Mouse (Mus musculus) heart, embryonic 13.5 days (tissue): Measurements from ENCODE around the gene Colgalt1. TPM values are rescaled to one million over a fixed set of nuclear protein-coding genes. Genes with fewer than 3 reads are reported as not detected.

Experiments used
- ATAC-seq: fragments of 200-750 bp; cut with Nextera tagmentation; 2 replicates; pipeline ENCODE4 v1.8.0; 2017; ENCODE audit warnings: moderate TSS enrichment; ENCODE audit not compliant: insufficient number of reproducible peaks, low FRiP score, low TSS enrichment; ENCODE audit errors: extremely low read depth
- H3K27ac ChIP-seq: fragments of 300-500 bp; sonication (generic); replicated peaks from 2 replicates; pipeline ENCODE4 v1.5.1; 2015; ENCODE audit warnings: moderate library complexity, mild to moderate bottlenecking, inconsistent platforms
- H3K27me3 ChIP-seq: fragments of 300-500 bp; sonication (generic); replicated peaks from 2 replicates; pipeline ENCODE4 v1.6.1; 2015; ENCODE audit warnings: mild to moderate bottlenecking, inconsistent platforms
- H3K36me3 ChIP-seq: fragments of 300-500 bp; sonication (generic); 2 replicates; pipeline ENCODE4 v1.6.1; 2015; ENCODE audit warnings: mild to moderate bottlenecking, inconsistent platforms
- H3K4me1 ChIP-seq: fragments of 300-500 bp; sonication (generic); 2 replicates; pipeline ENCODE4 v1.6.1; 2015; ENCODE audit warnings: inconsistent platforms
- H3K4me2 ChIP-seq: fragments of 300-500 bp; sonication (generic); 2 replicates; pipeline ENCODE4 v1.6.1; 2015; ENCODE audit warnings: inconsistent platforms, mild to moderate bottlenecking, moderate library complexity
- H3K4me3 ChIP-seq: fragments of 300-500 bp; sonication (generic); 2 replicates; pipeline ENCODE4 v1.5.1; 2015; ENCODE audit warnings: moderate library complexity, mild to moderate bottlenecking, inconsistent platforms
- H3K9ac ChIP-seq: fragments of 300-500 bp; sonication (generic); 2 replicates; pipeline ENCODE4 v1.6.1; 2015; ENCODE audit warnings: inconsistent platforms, mild to moderate bottlenecking, moderate library complexity
- H3K9me3 ChIP-seq: fragments of 300-500 bp; sonication (generic); 2 replicates; pipeline ENCODE4 v1.6.1; 2016; ENCODE audit warnings: inconsistent platforms
- WGBS: fragments of 180-500 bp; shearing (Covaris S2); methylation state at CpG from one replicate; pipeline ENCODE4 v1.1.7; 2015; ENCODE audit warnings: mixed read lengths; 5-methylcytosine and 5-hydroxymethylcytosine counted together
- polyA plus RNA-seq: library from polyadenylated mRNA; unstranded; fragments of >200 nt; fragmentation: Nextera tagmentation; extraction: Ambion mirVana; gene quantifications from 2 replicates; pipeline ENCODE4 v1.2.1, GENCODE M21; 2015

Colgalt1 gene
- polyA plus RNA-seq, 1 experiment from 2014 or later = 54.8 TPM

DNA sequence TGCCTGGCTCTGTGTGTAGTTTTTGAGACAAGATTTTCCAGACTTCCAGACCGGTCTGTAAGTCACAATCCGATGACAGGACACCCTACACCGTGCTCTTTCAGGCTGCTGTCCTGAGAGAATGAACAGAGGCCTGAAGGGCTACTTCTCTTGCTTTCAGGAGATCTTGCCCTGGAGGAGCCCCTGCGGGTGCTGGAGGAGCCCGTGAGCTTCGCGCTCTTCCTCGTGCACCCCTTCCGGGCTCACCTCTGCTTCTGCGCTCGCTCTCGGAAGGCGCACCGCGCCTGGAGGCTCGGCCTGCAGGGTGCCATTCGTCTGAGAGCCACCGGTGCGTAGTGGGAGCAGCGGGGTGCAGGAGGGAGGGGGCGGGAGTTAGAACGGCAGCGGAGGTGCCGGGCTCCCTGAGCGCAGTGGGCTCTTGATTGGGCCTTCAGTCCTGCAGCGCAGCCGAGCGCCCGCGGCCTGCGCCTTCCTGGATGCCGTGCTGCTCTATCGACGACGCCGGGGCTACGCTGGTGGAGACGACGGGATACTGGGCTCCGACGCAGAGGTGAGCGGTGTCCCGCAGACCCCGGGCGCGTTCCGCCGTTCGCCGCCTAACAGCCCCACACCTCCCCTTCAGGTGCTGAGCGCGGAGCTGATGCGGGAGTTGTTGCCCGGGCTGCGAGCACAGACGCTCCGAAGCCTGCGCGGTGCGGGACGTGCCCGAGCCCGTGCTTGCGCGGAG is 8.7 kb upstream of the Colgalt1 start:
- H3K4me1 ChIP-seq = peaks cover 21% of the 10 kb centered on the region
- no peaks in the 10 kb centered on the region for H3K9me3 ChIP-seq
- peaks cover 63% of the 10 kb centered on the region for H3K27me3 ChIP-seq
- H3K27ac ChIP-seq = no peak overlapping the region
- H3K4me2 ChIP-seq = peak overlapping the region; percentile 74
- peak overlapping the region; percentile 69 for H3K9ac ChIP-seq
- H3K36me3 ChIP-seq = no peaks in the 10 kb centered on the region
- peak; percentile 6; the same call in 1 of the 2 replicates for ATAC-seq
- H3K4me3 ChIP-seq = peak overlapping the region; percentile 47
- whole genome bisulfite sequencing = 4% methylated on average over 64 of the region's 65 CpGs

DNA sequence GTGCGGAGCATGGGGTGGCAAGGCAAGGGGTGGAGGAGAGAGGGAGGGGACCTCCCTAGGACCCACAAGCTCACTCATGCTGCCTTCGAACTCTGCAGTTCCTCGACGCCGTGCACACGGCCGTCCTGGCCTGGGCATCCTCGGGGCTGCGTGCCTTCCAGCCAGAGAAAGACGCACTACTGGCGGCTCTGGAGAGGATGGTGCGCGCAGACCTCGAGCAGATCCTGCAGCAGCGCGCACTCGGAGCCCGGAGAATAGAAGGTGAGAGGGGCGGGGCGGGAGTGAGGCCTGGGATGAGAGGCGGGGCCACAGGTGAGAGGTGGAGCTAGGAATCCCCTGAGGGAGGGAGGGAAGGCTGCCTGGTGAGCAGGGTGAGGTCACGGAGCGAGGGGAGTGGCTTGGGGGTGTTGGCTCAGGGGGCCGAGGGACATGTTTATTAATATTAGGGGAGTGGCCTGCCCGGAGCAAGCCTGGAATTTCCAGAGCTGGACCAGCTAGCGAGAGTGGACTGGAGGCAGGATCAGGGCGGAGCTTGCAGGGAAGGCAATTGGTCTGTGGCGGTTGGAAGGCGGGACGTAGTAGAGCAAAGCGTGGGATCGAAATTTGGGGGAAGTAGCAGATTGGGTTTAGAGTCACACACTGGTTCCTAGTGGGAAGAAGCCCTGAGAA is 8.0 kb upstream of the Colgalt1 start:
- under 1% methylated on average over 32 of the region's 32 CpGs for WGBS
- Histone ChIP-seq H3K36me3 (no peaks in the 10 kb centered on the region), H3K9ac (peak overlapping the region; percentile 69), H3K27ac (no peak overlapping the region), H3K4me3 (peak overlapping the region; percentile 47), H3K9me3 (no peaks in the 10 kb centered on the region), H3K4me1 (peaks cover 21% of the 10 kb centered on the region), H3K27me3 (peaks cover 63% of the 10 kb centered on the region), H3K4me2 (peak overlapping the region; percentile 74)
- ATAC-seq = peak; percentile 45

DNA sequence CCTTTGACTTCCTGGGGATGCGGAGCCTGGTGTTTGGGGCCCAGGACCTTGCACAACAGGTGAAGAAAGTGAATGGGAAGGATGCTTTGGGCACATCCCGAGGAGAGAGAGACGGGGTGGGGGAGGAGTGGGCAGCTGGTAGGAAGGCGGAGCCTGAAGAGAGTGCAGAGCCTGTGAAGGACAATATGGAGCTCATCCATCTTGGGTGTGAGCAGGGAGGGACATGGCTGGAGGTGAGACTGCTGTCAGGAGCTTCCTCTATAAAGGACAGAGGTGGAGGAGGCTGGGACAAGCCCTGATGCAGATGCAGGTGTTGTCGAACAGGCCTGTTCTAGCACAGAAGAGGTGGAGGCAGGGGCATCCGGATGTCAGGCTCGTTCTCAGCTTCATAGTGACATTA is 6.8 kb upstream of the Colgalt1 start:
- 64% methylated on average over 7 of the region's 7 CpGs for WGBS
- Histone ChIP-seq H3K9ac (no peak overlapping the region), H3K27ac (no peak overlapping the region)

DNA sequence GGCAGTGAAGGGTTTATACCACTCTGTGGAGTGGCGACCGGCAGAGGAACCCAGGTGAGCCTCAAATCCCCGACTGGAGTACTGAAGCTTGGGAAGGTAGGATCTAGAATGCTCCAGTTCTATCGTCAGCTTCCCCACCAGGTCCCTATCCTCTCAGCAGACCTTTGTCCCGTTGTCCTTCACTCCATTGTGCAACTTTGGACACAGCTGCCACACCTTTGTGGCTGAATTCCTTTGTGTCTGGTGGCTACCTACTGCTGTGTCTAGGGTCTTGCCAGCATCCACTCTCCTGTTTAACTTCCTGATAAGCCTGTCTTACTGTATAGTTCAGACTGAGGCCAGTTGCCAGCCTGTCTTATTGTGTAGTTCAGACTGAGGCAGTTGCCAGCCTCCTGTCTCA is 1.3 kb downstream of the Colgalt1 start:
- peak overlapping the region; percentile 94 for H3K9ac ChIP-seq
- no peaks in the 10 kb centered on the region for H3K9me3 ChIP-seq
- no peak overlapping the region for H3K27ac ChIP-seq
- H3K4me2 ChIP-seq = peak overlapping the region; percentile 83
- ATAC-seq = no peak
- H3K4me1 ChIP-seq = peaks cover 26% of the 10 kb centered on the region
- WGBS = 43% methylated on average over 5 of the region's 5 CpGs
- H3K36me3 ChIP-seq = peaks cover 48% of the 10 kb centered on the region
- H3K27me3 ChIP-seq = no peaks in the 10 kb centered on the region
- H3K4me3 ChIP-seq = peak overlapping the region; percentile 86

More for the DNA sequence above, 6.8 kb upstream of the Colgalt1 start:
- Histone ChIP-seq H3K27me3 (peaks cover 63% of the 10 kb centered on the region), H3K4me1 (peaks cover 21% of the 10 kb centered on the region), H3K9me3 (no peaks in the 10 kb centered on the region), H3K4me2 (no peak overlapping the region), H3K36me3 (no peaks in the 10 kb centered on the region), H3K4me3 (no peak overlapping the region)
- ATAC-seq = no peak

DNA sequence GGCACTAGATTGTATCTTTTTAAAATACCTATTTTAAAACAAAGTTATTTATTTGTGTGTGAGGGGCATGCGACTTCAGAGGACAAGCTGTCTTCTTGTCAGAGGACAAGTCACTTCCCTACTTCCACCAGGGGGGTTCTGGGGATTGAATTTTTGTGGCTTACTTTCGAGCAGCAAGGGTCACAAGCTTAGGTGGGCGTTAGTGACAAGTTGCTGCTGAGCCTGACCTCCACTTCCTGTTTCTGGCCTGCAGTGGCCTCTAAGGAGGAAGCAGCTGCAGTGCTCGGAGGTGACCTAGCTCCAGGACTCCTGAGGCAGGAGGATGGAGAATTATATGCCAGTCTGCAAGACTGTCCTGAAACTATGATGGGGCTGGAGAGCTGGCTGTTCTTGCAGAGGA is 2.6 kb downstream of the Colgalt1 start:
- WGBS = 43% methylated on average over 4 of the region's 4 CpGs
- Histone ChIP-seq H3K27me3 (no peaks in the 10 kb centered on the region), H3K4me1 (peaks cover 26% of the 10 kb centered on the region), H3K9me3 (no peaks in the 10 kb centered on the region), H3K27ac (no peak overlapping the region), H3K9ac (no peak overlapping the region), H3K4me3 (no peak overlapping the region), H3K4me2 (no peak overlapping the region), H3K36me3 (peaks cover 60% of the 10 kb centered on the region)
- ATAC-seq = no peak

DNA sequence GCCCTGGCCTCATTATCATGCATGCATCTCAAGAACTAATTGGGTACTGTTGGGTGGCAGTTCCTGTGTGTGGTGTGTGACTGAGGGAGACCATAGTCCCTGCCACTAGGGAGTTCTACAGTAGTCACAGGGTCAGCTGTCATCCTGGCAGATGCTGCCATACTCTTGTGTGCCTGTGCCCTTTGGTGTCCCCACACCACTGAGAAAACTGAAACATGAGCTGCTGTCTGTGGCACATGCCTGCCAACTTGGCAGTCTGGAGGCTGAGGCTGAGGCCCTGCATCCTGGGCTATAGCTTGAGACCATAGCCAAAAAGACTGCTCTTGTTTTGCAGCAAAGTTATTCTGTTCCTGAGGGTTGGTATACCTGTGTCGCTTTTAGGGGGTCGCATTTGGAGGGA is 9.0 kb downstream of the Colgalt1 start:
- WGBS = 87% methylated on average over 2 of the region's 2 CpGs
- H3K4me3 ChIP-seq = no peak overlapping the region

DNA sequence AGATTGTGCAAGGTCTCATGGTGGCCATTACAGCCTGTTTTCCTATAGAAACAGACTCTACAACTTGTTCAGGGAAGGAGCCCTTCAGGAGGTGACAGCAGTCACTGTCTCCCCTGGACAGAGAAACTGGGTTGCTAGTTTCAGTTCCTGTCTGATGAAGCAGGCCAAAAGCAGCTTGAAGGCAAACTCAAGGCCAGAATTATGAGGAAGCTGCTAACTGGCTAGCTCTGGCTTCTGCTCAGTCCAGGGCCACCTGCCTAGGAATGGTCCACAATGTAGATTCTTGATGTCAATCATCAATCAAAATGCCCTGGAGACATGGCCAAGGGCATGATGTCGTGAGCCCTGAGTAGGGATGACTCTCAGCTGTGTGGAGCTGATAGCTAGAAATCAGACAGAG is 14.3 kb downstream of the Colgalt1 start:
- Histone ChIP-seq H3K4me1 (peaks cover 30% of the 10 kb centered on the region), H3K27ac (no peak overlapping the region), H3K9me3 (peaks cover 27% of the 10 kb centered on the region), H3K27me3 (peaks cover 8% of the 10 kb centered on the region), H3K4me3 (no peak overlapping the region), H3K36me3 (peaks cover 64% of the 10 kb centered on the region), H3K9ac (no peak overlapping the region), H3K4me2 (no peak overlapping the region)
- no peak for ATAC-seq
- 74% methylated on average over 1 of the region's 1 CpGs for WGBS

More for the DNA sequence above, 9.0 kb downstream of the Colgalt1 start:
- no peak for ATAC-seq
- Histone ChIP-seq H3K4me1 (no peaks in the 10 kb centered on the region), H3K27me3 (no peaks in the 10 kb centered on the region), H3K36me3 (peaks cover 100% of the 10 kb centered on the region), H3K27ac (no peak overlapping the region), H3K9me3 (peaks cover 23% of the 10 kb centered on the region), H3K4me2 (no peak overlapping the region), H3K9ac (no peak overlapping the region)

DNA sequence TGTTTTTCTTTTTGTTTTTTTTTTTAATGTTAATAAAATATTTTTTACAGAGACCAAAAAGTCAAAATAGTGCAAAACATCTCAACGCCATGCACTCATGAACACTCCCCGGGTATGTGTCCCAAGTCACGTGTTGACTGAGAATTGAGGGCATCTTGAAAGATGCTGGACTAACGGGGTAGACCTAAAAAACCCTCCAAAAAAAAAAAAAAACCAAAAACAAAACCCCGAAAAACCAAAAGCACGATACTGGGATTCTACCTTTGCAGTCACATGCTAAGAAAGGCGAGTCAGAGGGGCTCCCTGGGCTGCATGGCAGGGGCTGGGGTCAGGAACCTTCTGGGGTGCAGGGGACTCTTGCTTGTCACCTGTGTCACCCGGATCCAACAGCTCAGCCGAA is 16.0 kb downstream of the Colgalt1 start:
- WGBS = 81% methylated on average over 9 of the region's 9 CpGs
- Histone ChIP-seq H3K4me1 (peaks cover 30% of the 10 kb centered on the region), H3K27me3 (peaks cover 24% of the 10 kb centered on the region)

DNA sequence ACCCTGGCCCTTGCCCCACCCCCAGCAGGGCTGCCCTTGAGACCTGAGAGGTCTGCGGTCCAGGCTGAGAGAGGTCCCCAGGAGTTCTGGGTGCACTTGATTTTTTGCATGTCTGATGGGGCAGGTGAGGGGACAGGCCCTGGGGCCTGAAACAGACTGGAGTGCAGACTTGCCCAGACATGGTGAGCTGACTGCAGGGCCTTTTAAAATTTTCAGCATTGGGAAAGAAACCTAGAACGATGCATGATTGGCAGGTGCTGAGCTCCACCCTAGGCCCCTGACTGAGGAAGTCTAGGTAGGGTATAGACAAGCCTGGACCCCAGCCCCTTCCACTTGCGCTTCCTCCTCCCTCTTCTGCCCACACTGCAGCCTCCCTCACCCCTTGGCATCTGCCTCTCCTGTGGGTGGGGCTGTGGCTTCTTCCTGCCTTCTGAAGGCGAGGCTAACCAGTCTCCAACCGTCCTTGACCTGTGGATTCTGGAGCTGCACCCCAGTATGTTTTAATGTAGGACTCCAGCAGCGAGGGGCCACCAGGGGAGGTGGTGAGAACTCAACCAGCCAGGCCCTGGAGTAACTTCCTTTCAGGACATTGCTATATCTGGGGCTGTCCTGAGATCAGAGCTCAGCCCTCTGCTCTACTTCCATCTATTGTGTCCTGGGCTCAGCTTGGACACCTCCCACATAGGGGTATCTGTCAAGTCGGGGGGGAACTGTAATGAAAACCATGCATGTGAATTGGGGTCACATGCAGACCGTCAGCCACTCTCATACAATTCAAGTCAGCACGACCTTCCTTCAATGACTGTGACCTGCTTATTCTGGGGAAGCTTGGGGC is 16.7 kb downstream of the Colgalt1 start:
- Histone ChIP-seq H3K27ac (peak overlapping the region; percentile 82), H3K36me3 (peaks cover 40% of the 10 kb centered on the region), H3K4me2 (peak overlapping the region; percentile 13), H3K9ac (peak overlapping the region; percentile 50; the same call in 1 of the 2 replicates), H3K9me3 (peaks cover 20% of the 10 kb centered on the region), H3K27me3 (peaks cover 32% of the 10 kb centered on the region), H3K4me1 (peaks cover 30% of the 10 kb centered on the region), H3K4me3 (no peak overlapping the region)
- WGBS = 46% methylated on average over 9 of the region's 9 CpGs
- no peak for ATAC-seq

More for the DNA sequence above, 16.0 kb downstream of the Colgalt1 start:
- H3K4me2 ChIP-seq = no peak overlapping the region
- peaks cover 23% of the 10 kb centered on the region for H3K9me3 ChIP-seq
- peak overlapping the region; percentile 82 for H3K27ac ChIP-seq
- no peak overlapping the region for H3K4me3 ChIP-seq
- peaks cover 48% of the 10 kb centered on the region for H3K36me3 ChIP-seq
- H3K9ac ChIP-seq = no peak overlapping the region
- no peak for ATAC-seq

DNA sequence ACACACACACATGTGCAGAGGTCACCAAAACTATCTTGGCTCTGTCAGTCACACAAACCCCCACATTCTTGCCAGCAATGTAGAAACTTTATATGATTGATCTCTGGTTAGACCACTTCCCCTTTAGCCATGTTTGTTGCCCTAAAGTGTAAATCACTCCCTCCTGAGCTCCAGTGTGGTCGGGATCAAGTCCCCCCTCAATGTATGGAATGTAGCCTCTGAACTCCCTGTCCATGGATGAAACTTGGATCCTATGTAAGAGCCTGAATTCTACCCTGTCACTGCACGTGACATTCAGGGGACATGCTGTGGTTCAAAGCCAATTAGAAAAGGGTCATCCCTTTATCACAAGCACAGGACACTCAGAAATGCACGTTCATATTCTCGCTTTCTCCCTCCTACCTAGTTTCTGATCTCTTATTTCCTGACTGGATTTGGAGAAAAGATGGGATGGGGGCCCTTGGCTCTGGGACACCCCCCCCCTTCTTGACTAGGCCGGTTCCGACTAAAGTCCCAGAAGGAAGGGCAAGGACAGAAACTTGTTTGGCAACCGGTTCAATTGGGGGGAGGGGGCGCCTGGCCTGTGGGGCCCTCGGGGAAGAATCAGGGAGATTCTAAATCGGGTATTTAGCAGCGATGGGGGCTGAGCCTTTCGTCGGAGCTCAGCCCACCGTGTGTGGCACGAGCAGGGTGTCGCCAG is 17.7 kb downstream of the Colgalt1 start:
- peak overlapping the region; percentile 82 for H3K27ac ChIP-seq
- peak overlapping the region; percentile 57 for H3K4me3 ChIP-seq
- H3K36me3 ChIP-seq = peaks cover 30% of the 10 kb centered on the region
- no peak for ATAC-seq
- peaks cover 30% of the 10 kb centered on the region for H3K4me1 ChIP-seq
- peaks cover 17% of the 10 kb centered on the region for H3K9me3 ChIP-seq
- H3K4me2 ChIP-seq = peak overlapping the region; percentile 91
- 8% methylated on average over 16 of the region's 16 CpGs for WGBS
- H3K9ac ChIP-seq = peak overlapping the region; percentile 80
- peaks cover 42% of the 10 kb centered on the region for H3K27me3 ChIP-seq
